Mouse (Mus musculus) heart, adult 2 months (tissue): ENCODE results near the gene Tnrc6b.

ENCODE experiments used
- CTCF ChIP-seq: fragments of 200-600 bp; IDR thresholded peaks from 2 replicates; pipeline ENCODE4 v1.8.1; 2022; ENCODE audit warnings: antibody characterized with exemption, mild to moderate bottlenecking, moderate library complexity
- EP300 ChIP-seq: fragments of 200-500 bp; IDR thresholded peaks from 2 replicates; pipeline ENCODE4 v1.6.1; 2011; ENCODE audit warnings: low read depth, low read length, control low read depth; ENCODE audit not compliant: insufficient read depth
- POLR2A ChIP-seq: fragments of 200-500 bp; IDR thresholded peaks from 2 replicates; pipeline ENCODE4 v1.6.1; 2011; ENCODE audit warnings: mild to moderate bottlenecking, low read depth, low read length, control low read depth; ENCODE audit not compliant: insufficient read depth

GRCm38 (mm10) chr15:80679515-80680215, 31.4 kb upstream of the Tnrc6b start:
- TF ChIP-seq EP300: no peak
- TF ChIP-seq POLR2A: no peak
- TF ChIP-seq CTCF: no peak
